Mouse (Mus musculus) spleen, adult 2 months (tissue): ENCODE measurements around the gene Tchp. TPM values are rescaled to one million over a fixed set of nuclear protein-coding genes. Genes with fewer than 3 reads are reported as not detected.

Experiments
- DNase-seq, 2 experiments: peaks; one replicate each; pipeline versions ENCODE4 v3.0.0 to v3.0.0-alpha.2; 2012 to 2021; ENCODE audit warnings: low spot score in 2 of 2, low read depth in 1 of 2
- H3K27ac ChIP-seq: fragments of 200-500 bp; 2 replicates; pipeline ENCODE4 v1.5.1; 2012; ENCODE audit warnings: low read length, inconsistent platforms; ENCODE audit not compliant: insufficient read depth
- H3K27me3 ChIP-seq: fragments of 200-500 bp; 2 replicates; pipeline ENCODE4 v1.6.1; 2012; ENCODE audit warnings: mild to moderate bottlenecking, moderate library complexity, low read length, inconsistent platforms; ENCODE audit not compliant: control insufficient read depth, insufficient read depth
- H3K36me3 ChIP-seq: fragments of 200-500 bp; 2 replicates; pipeline ENCODE4 v1.6.1; 2012; ENCODE audit warnings: mild to moderate bottlenecking, low read length, inconsistent platforms; ENCODE audit not compliant: control insufficient read depth, insufficient read depth
- H3K4me1 ChIP-seq: fragments of 200-500 bp; 2 replicates; pipeline ENCODE4 v1.6.1; 2011; ENCODE audit warnings: inconsistent platforms; ENCODE audit not compliant: control insufficient read depth, insufficient read depth, insufficient read length
- H3K4me3 ChIP-seq: fragments of 200-500 bp; 2 replicates; pipeline ENCODE4 v1.5.1; 2011; ENCODE audit warnings: mild to moderate bottlenecking, inconsistent platforms; ENCODE audit not compliant: insufficient read depth, insufficient read length; ENCODE audit errors: extremely low read depth
- CTCF ChIP-seq: fragments of 200-500 bp; IDR thresholded peaks from 2 replicates; pipeline ENCODE4 v1.5.1; 2011; ENCODE audit warnings: mild to moderate bottlenecking, inconsistent platforms; ENCODE audit not compliant: insufficient read depth, insufficient read length, insufficient replicate concordance; ENCODE audit errors: extremely low read depth
- POLR2A ChIP-seq: fragments of 200-500 bp; IDR thresholded peaks from 2 replicates; pipeline ENCODE4 v1.6.1; 2011; ENCODE audit warnings: low read depth, low read length, inconsistent platforms
- WGBS: fragments of 180-500 bp; shearing (Covaris S2); methylation state at CpG from one replicate; pipeline ENCODE4 v1.1.7; 2018; 5-methylcytosine and 5-hydroxymethylcytosine counted together
- polyA plus RNA-seq: library from polyadenylated mRNA; depleted of rRNA; stranded (reverse); fragments of >200 nt; gene quantifications from 2 replicates; pipeline ENCODE4 v1.2.3, GENCODE M21; 2012

Tchp gene
- polyA plus RNA-seq, 1 experiment, result 14.1 TPM

DNA sequence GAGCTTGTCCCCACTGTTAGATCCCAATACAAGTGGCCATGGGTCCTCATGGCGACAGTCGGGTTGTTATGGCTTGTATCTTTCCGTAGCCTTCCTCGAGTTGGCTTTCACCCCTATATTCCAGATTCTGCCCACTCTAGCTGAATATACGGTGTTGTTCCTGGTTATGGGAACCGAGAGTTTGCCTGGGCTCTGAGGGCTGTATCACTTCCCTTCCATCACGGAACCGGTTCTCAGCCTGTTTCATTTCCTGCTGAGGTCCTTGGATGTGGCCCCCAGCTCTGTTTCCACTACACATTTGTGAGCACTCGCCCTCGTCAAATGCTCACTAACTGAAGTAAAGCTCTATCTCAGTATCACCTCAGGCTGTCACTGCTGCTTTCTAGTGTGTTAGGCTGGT, 14.4 kb downstream of the Tchp start:
- WGBS, result 79% methylated on average over 10 of the region's 10 CpGs
- TF ChIP-seq CTCF, result no peak
- no peak for TF ChIP-seq POLR2A
- Histone ChIP-seq H3K4me3 (no peak overlapping the region), H3K27ac (no peak overlapping the region), H3K27me3 (no peaks in the 10 kb centered on the region), H3K36me3 (peaks cover 19% of the 10 kb centered on the region), H3K4me1 (no peaks in the 10 kb centered on the region)
- DNase-seq, result no peak

DNA sequence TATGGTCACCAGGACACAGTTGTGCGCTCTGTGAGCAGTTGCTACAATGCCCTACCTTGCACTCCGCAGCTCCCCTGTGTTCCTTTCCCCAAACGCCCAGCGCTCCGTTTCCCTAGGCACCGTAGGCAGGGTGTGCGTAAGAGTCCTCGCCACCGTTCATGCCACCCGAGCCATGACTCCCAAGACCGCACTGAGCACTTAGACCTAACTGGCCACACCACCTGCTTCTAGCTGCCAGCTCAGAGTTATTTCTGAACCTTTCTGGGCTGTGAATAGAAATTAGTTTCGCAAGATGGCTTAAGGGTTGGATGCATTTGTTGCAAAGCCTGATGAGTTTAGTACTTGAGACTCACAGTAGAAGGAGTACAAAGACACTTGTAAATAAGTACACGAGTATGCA, 15.3 kb downstream of the Tchp start:
- no peak overlapping the region for H3K27ac ChIP-seq
- H3K4me3 ChIP-seq, result no peak overlapping the region
- H3K27me3 ChIP-seq, result no peaks in the 10 kb centered on the region
- H3K4me1 ChIP-seq, result no peaks in the 10 kb centered on the region
- no peak for DNase-seq
- 95% methylated on average over 13 of the region's 13 CpGs for WGBS
- H3K36me3 ChIP-seq, result peaks cover 20% of the 10 kb centered on the region
- no peak for TF ChIP-seq POLR2A
- no peak for TF ChIP-seq CTCF

DNA sequence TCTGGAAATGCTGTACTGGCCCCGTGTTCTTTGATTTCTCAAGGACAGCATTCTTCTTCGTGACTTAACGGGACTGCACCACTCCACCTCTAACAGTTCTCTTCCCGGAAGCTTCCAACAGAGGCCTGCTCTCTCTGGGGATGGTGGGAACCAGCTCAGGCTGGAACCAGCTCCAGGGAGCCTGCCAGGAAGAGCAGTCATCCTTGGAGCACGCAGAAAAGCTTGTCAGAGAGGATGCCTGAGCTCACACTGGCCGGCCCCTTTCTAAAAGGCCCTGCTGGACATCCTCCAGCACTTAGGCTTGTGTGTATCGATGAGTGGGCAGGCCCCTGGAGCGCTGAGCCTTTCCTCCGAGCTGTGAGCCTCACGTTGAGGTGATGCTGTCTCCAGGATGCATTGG, 20.6 kb downstream of the Tchp start:
- Histone ChIP-seq H3K27me3 (no peaks in the 10 kb centered on the region), H3K36me3 (peaks cover 52% of the 10 kb centered on the region), H3K4me1 (no peaks in the 10 kb centered on the region), H3K27ac (no peak overlapping the region), H3K4me3 (no peak overlapping the region)
- 92% methylated on average over 10 of the region's 10 CpGs for WGBS
- no peak for TF ChIP-seq CTCF
- DNase-seq, result no peak

- Histone ChIP-seq H3K4me1 (no peaks in the 10 kb centered on the region), H3K4me3 (no peak overlapping the region), H3K27me3 (no peaks in the 10 kb centered on the region), H3K27ac (no peak overlapping the region), H3K36me3 (peaks cover 65% of the 10 kb centered on the region)
- TF ChIP-seq POLR2A (no peak), CTCF (no peak)
- no peak for DNase-seq
- 88% methylated on average over 10 of the region's 10 CpGs for WGBS
These were observed 22.6 kb downstream of the Tchp start for GRCm38 (mm10) chr5:114730129-114730528.

DNA sequence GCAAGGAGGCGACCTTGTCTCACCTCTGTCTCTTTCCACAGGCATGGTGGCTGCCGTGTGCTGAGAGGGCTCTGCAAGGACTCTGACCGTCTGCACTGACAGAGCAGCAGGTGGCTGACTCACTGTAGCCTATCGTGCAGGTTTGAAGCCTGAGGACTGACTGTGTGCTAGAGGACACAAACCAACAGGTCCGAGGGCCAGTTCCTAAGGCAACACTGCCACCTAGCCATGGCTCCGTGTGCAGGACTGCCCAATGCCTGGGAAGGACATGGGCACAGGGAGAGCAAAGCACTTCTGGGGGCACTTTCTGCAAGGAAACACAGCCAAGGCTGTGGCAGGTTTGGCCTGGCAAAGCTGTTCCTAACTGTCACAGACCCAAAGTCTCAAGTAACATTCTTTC, 23.9 kb downstream of the Tchp start:
- DNase-seq, result no peak
- TF ChIP-seq CTCF (no peak), POLR2A (no peak)
- WGBS, result 90% methylated on average over 6 of the region's 6 CpGs
- Histone ChIP-seq H3K4me1 (no peaks in the 10 kb centered on the region), H3K36me3 (peaks cover 63% of the 10 kb centered on the region), H3K27ac (no peak overlapping the region), H3K27me3 (no peaks in the 10 kb centered on the region), H3K4me3 (no peak overlapping the region)

- Histone ChIP-seq H3K4me3 (no peak overlapping the region), H3K27me3 (no peaks in the 10 kb centered on the region), H3K4me1 (no peaks in the 10 kb centered on the region), H3K27ac (no peak overlapping the region), H3K36me3 (peaks cover 66% of the 10 kb centered on the region)
- DNase-seq, result no peak
- no peak for TF ChIP-seq POLR2A
- TF ChIP-seq CTCF, result no peak
- 87% methylated on average over 15 of the region's 15 CpGs for WGBS
These were observed 24.4 kb downstream of the Tchp start for GRCm38 (mm10) chr5:114731969-114732368.

GRCm38 (mm10) chr5:114733606-114734005, 26.0 kb downstream of the Tchp start:
- no peaks in the 10 kb centered on the region for H3K27me3 ChIP-seq
- H3K4me3 ChIP-seq, result no peak overlapping the region
- no peaks in the 10 kb centered on the region for H3K4me1 ChIP-seq
- TF ChIP-seq CTCF (no peak), POLR2A (no peak)
- peaks cover 66% of the 10 kb centered on the region for H3K36me3 ChIP-seq
- no peak overlapping the region for H3K27ac ChIP-seq
- DNase-seq, result no peak
- 95% methylated on average over 15 of the region's 15 CpGs for WGBS

GRCm38 (mm10) chr5:114737090-114737887, 29.7 kb downstream of the Tchp start:
- Histone ChIP-seq H3K36me3 (peaks cover 61% of the 10 kb centered on the region), H3K4me1 (no peaks in the 10 kb centered on the region), H3K4me3 (no peak overlapping the region), H3K27me3 (no peaks in the 10 kb centered on the region), H3K27ac (no peak overlapping the region)
- TF ChIP-seq CTCF (no peak), POLR2A (no peak)
- no peak for DNase-seq
- 87% methylated on average over 21 of the region's 21 CpGs for WGBS
